Mouse (Mus musculus): ENCODE results near the gene Srp14.

Srp14 gene

GRCm38 (mm10) chr2:118479550-118479909 lies at the start of gene Srp14:
TSS of gene Srp14 (minus strand) at chr2:118479711.
- DNase-seq (ENCODE audit: low spot score in 2 of 2), result peak; percentile 85 to 92

DNA sequence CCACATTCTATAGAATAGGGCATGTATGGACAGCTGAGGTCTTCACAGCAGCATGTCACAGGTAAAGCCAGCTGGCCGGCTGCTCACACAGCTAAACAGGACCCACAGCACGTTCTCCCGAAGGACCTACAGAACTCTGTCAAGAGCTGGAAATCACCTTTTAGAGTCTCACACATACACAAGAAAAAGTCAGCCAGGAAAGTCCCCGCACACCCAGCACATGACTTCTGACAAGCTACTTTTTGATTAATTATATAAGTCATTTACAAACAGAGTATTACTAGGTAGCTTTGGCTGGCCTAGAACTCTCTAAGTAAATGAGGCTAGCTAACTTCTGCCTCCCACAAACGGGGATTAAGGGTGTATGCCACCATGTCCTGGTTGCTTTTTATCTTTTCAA lies 47.0 kb upstream of the Srp14 start:
- DNase-seq (ENCODE audit: low spot score in 2 of 2), result no peak

- no peak for DNase-seq (ENCODE audit: low spot score in 2 of 2)
Measured at GRCm38 (mm10) chr2:118524811-118525210, 45.3 kb upstream of the Srp14 start.

- DNase-seq (ENCODE audit: low spot score in 2 of 2), result no peak
Measured at GRCm38 (mm10) chr2:118523163-118523730, 43.7 kb upstream of the Srp14 start.

DNA sequence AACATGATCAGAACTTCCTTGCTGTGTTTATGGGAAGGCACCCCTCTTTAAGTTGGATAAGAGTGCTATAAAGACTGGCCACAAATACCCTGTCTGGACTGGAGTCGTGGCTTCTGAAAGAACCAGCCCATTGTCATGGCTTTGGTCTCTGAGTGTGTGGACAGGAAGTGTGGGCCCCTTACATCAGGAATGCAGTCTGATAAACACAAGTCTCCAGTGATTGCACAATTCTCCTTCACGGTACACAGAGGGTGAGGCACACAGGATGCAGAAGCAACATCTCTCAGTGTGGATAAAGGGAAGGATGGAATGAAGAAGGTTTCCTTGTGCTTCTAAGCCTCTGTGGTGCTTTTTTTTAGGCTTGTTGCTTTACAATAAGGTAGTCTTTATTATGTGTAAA lies 42.8 kb upstream of the Srp14 start:
- DNase-seq (ENCODE audit: low spot score in 2 of 2), result no peak

DNA sequence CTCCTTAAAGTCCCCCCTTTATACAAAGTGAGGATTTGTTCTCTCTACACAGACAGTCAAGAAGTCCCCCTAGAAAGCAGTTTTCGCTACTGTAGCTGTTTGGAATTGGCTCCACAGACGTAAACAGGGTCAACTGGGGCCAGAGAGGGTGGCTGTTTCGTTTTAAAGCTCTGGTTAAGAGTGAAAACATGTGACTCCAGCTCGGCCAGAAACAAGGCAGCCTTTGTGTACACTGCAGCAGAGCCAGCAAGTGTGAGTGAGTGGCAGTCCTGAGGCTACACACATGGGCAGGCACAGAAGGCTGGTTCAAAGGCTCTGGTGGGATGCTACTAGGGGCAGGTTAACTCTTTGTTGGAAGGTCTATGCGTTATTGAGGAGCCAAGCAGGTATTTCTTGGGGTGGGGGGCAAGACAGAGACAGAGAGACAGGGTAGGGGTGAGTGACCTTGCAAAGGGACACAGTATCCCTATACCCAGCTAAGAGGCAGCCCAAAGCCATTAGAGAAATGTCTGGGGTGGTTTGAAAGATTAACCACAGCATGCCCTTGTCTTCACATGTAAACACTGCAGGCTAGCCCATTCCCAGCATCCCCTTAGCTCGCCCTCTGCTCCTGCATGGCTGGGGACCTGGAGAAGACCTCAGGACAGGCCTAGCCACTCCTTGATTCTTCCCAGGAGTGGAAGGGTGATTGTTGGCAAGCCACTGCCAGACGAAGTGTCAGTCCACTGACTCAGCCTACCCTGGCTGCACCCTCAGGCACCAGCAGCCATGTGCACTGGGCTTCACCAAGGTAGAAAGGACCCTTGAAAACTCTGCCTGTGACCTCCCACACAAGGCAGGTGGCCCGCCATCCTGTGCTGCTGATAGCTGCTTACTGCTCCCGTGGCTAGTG lies 40.8 kb upstream of the Srp14 start:
- no peak for DNase-seq (ENCODE audit: low spot score in 2 of 2)

DNA sequence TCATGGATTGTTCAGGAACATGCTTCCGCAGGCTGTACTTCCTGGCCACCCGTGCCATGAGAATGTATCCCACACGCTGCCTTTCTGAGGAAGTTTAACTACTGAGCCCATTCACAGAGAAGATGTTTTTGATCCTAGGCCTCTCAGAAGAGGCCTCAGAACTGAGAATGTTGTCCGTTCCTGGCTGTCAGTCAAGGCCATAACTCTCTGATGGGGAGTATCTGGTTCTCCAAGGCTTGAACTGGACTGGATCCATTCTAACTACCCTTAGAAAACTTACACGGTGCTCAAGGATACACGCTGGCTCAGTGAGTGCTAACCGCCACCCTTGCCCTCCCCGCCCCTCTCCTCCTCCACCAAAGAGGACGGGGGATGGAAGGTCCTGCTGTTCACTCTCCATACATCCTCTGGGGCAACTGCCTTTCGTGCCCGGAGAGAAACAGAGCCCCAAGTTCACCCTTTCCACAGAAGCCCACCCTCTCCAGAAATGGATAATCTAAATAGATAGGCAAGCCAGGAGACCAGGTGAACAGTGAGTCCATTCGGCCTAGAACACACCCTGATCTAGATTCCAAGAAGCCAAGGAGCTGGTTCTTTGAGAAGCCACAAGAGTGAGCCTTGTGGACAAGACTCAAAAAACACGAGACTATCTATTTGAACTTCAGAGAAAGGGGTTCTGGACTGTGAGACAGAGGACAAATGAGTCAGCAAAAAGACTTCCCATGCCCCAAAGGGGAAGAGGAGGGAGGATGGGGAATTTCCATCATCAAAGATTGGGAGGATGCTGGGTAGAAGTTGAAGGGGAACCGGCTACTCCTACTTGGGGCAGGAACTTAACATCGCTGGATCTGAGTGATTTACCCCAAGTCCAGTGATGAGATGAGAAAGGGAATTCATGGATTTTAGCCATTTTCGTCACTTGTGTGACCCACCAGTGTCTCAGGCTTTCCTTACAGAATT lies 33.2 kb upstream of the Srp14 start:
- no peak for DNase-seq (ENCODE audit: low spot score in 2 of 2)

- DNase-seq (ENCODE audit: low spot score in 2 of 2), result no peak
Measured at GRCm38 (mm10) chr2:118511779-118512417, 32.4 kb upstream of the Srp14 start.

DNA sequence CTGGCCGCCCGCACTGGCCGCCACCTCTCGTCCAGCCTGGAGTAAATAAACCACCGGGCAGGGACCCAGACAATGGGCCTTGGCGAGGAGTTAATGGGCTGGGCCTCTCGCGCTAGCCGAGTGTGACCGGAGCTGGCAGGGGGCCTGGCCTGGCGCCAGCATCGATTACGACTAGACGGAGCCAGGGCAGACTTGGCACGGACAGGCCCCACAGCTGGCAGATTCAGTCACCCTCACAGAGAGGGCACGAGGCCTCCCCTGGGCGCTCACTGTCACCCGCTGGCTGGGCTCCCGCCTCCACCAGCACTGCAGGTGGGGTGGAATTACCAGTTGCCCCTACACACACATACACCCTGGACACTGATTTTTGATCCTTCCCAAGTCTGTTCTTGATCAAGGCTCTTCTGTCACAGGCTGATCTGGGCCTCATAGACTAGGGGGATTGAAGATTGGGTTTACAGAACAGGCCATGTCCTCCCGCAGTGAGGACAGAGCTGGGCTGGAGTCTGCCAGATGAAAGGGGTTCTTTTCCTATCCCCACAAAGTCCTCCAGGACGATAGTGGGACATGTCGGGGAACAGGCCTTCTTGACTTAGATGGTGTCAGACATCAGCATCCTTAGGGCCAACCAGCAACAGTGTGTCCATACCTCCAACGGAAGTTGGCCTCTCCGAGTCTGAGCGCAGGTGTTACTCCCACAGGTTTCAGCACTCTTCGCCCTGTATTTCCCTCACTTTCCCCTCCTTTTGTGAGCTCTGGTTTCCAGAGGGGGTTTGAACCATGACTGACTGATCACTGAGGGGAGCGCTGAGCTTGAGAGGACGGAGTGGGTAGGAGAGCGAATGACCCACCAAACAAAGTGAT lies 31.2 kb upstream of the Srp14 start:
- peak; percentile 81 to 89 for DNase-seq (ENCODE audit: low spot score in 2 of 2)

GRCm38 (mm10) chr2:118509688-118510446 lies 30.4 kb upstream of the Srp14 start:
- no peak for DNase-seq (ENCODE audit: low spot score in 2 of 2)

DNA sequence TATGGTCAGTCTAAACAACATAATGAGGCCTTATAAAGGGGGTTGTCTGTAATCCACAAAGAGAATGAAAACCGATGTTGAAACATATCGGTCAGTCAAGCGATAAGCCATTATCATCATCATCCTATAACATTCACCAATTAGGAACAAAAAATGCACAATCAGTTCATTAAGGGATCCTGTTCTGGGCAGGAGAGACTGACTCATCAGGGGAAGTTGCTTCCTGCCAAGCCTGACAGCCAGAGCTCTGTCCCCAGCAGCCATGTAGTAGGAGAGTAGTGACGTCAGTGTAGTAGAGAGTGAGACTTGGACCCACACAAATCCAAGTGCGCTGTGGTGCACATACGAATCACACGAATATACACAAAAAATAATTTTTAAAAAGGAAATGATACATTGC lies 27.6 kb upstream of the Srp14 start:
- no peak for DNase-seq (ENCODE audit: low spot score in 2 of 2)

- DNase-seq (ENCODE audit: low spot score in 2 of 2), result no peak
Measured at GRCm38 (mm10) chr2:118500191-118500590, 20.7 kb upstream of the Srp14 start.

GRCm38 (mm10) chr2:118499135-118499961 lies 19.8 kb upstream of the Srp14 start:
- no peak for DNase-seq (ENCODE audit: low spot score in 2 of 2)

DNA sequence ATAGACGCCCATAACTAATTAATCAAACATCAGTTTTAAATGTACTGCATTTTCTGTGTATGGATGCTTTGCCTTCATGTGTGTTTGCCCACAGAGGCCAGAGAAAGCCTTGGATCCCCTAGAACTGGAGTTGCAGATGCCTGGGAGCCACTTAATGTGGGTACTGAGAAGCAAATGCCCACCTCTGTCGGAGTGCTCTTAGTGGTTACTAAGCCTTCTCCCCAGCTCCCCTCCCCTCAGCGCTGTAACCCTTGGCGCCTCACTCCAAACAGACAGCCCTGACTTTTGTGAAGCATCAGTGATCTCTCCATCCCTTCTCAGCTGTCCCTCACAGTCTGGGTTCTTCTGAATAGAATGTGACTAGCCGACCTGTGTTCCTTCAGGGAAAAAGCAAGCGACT lies 19.0 kb upstream of the Srp14 start:
- no peak for DNase-seq (ENCODE audit: low spot score in 2 of 2)

- no peak for DNase-seq (ENCODE audit: low spot score in 2 of 2)
Measured at GRCm38 (mm10) chr2:118497890-118498289, 18.4 kb upstream of the Srp14 start.

DNA sequence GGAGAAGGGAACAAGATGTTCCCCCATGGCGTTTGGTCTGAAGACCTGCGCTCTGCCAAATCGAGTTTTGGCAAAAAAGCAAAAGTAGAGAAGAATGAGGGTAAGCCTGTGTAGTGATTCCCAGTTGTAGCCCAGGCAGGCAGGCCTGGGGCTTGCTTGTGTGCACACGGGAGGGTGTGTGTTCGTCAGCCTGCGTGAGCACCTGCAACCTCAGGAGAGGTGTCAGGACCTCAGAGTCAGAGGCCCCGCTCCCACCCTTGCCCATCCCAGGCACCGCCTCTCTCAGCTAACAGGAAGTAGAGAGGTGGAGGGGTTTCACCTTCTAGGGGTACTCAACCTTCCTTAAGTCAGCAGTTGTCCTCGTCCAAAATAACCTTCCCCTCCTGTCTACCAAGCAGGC lies 15.5 kb upstream of the Srp14 start:
- no peak for DNase-seq (ENCODE audit: low spot score in 2 of 2)

GRCm38 (mm10) chr2:118491741-118492395 lies 12.4 kb upstream of the Srp14 start:
- DNase-seq (ENCODE audit: low spot score in 2 of 2), result no peak

GRCm38 (mm10) chr2:118491281-118491731 lies 11.8 kb upstream of the Srp14 start:
- DNase-seq (ENCODE audit: low spot score in 2 of 2), result no peak
